Mouse (Mus musculus) liver, postnatal 0 days (tissue): ENCODE measurements around the gene Kcnn3.

Source experiments
- CTCF ChIP-seq: sonication (generic); IDR thresholded peaks from 2 replicates; pipeline ENCODE4 v1.5.1; 2016; ENCODE audit warnings: antibody characterized with exemption, low read depth
- EP300 ChIP-seq: IDR thresholded peaks from 2 replicates; pipeline ENCODE4 v1.6.1; 2016; ENCODE audit warnings: antibody characterized with exemption, low read depth, mild to moderate bottlenecking

- no peak for TF ChIP-seq CTCF
- TF ChIP-seq EP300: no peak
Measured at GRCm38 (mm10) chr3:89479055-89479454, 40.9 kb upstream of the Kcnn3 start.
